Mouse (Mus musculus): Measurements from ENCODE around the gene Prkar1a.

GRCm38 (mm10) chr11:109667371-109667770 is 18.2 kb downstream of the Prkar1a start:
- TF ChIP-seq POLR2A (IDR thresholded peaks at IDR 0.05; ENCODE audit: control insufficient read depth, extremely low read depth, insufficient read depth, low read length, poor library complexity) (no peak), CTCF (IDR thresholded peaks at IDR 0.05; ENCODE audit: borderline replicate concordance, control insufficient read depth, extremely low read depth, insufficient read depth, low read length, poor library complexity) (no peak)

Data from thymus, adult 2 months (tissue).